Mouse (Mus musculus): ENCODE measurements at regions not wholly inside any gene's neighbourhood (a gene's known extent, or its start where the extent isn't known, plus 50 kb on each side); places are given as distances from the start of the nearest gene placed in this dataset.

GRCm38 (mm10) chr13:71121484-71121883, 279.9 kb upstream of the Adamts16 start:
- no peak for DNase-seq

GRCm38 (mm10) chr13:71108175-71108574, 266.6 kb upstream of the Adamts16 start:
- DNase-seq, result no peak

GRCm38 (mm10) chr13:71105229-71105838, 263.7 kb upstream of the Adamts16 start:
- peak; percentile 84 for DNase-seq

GRCm38 (mm10) chr13:71104419-71105228, 263.0 kb upstream of the Adamts16 start:
- peak; percentile 24 for DNase-seq

- DNase-seq, result no peak
Measured at GRCm38 (mm10) chr13:71084301-71084700, 242.7 kb upstream of the Adamts16 start.

- no peak for DNase-seq
Measured at GRCm38 (mm10) chr13:71075916-71076315, 234.3 kb upstream of the Adamts16 start.

- peak; percentile 66 for DNase-seq
Measured at GRCm38 (mm10) chr13:71074012-71074411, 232.4 kb upstream of the Adamts16 start.

GRCm38 (mm10) chr13:71068757-71069201, 227.2 kb upstream of the Adamts16 start:
- no peak for DNase-seq

GRCm38 (mm10) chr13:71068011-71068410, 226.4 kb upstream of the Adamts16 start:
- DNase-seq, result no peak

GRCm38 (mm10) chr13:71065568-71065967, 224.0 kb upstream of the Adamts16 start:
- no peak for DNase-seq

GRCm38 (mm10) chr13:71064590-71065307, 223.1 kb upstream of the Adamts16 start:
- no peak for DNase-seq

GRCm38 (mm10) chr13:71053361-71054264, 212.0 kb upstream of the Adamts16 start:
- DNase-seq, result peak; percentile 80

- peak; percentile 24 for DNase-seq
Measured at GRCm38 (mm10) chr13:71050646-71051045, 209.0 kb upstream of the Adamts16 start.

- DNase-seq, result no peak
Measured at GRCm38 (mm10) chr13:71036000-71036399, 194.4 kb upstream of the Adamts16 start.

GRCm38 (mm10) chr13:71034926-71035687, 193.5 kb upstream of the Adamts16 start:
- DNase-seq, result no peak

GRCm38 (mm10) chr13:71008216-71008615, 166.6 kb upstream of the Adamts16 start:
- DNase-seq, result peak; percentile 79

- peak; percentile 68 for DNase-seq
Measured at GRCm38 (mm10) chr13:71006117-71006516, 164.5 kb upstream of the Adamts16 start.

GRCm38 (mm10) chr13:71003517-71003916, 161.9 kb upstream of the Adamts16 start:
- no peak for DNase-seq

- peak; percentile 72 for DNase-seq
Measured at GRCm38 (mm10) chr13:71001278-71001677, 159.7 kb upstream of the Adamts16 start.

- DNase-seq, result no peak
Measured at GRCm38 (mm10) chr13:71000422-71001008, 158.9 kb upstream of the Adamts16 start.

- no peak for DNase-seq
Measured at GRCm38 (mm10) chr13:70993522-70993921, 151.9 kb upstream of the Adamts16 start.
